Mouse (Mus musculus) thymus, adult 18-20 months (tissue): ENCODE measurements around the gene Gm14085.
A peak's percentile ranks its signal among the peaks of the same experiment; 100 is the strongest.

Experiments
- DNase-seq, 2 experiments: peaks; one replicate each; pipeline ENCODE4 v3.0.0; 2022; ENCODE audit warnings: mixed read lengths in 2 of 2

Gm14085 gene

DNA sequence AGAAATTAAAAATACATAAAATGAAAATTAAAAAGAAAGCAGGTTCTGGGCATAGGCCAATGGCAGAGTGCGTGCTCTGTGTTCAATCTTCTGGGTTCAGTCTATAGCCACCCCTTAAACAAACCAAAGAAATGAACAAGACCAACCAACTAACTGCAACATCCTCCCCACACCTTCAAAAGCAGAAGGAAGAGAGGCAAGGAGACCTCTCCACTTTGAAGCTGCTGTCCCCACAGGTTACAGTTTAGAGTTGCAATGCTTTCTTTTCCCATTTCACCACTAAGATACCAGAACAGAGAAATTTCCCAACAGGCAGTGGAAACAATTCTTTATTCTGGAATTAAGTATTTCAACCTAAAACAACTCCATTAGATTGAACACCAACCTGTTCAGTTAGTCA, 77.5 kb downstream of the Gm14085 start:
- DNase-seq, result no peak

DNA sequence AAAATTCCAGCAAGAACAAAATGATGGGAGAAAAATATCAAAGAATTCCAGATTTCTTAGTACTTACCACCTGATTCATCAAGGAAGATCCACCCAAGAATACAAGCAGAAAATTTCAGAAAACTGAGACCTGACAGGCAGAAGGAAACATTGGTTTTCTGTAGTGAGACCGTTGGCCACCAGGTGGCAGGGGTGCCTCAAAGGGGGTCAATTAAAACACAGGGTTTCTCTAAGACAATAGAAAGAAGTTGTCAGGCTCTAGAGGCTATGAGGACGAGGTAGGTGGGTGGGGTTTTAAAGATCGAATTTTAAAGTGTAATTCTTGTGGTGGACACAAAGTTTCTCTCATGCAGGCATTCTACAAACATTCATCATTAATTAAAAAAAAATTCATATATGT, 84.7 kb downstream of the Gm14085 start:
- peak; percentile 8 to 21 for DNase-seq

DNA sequence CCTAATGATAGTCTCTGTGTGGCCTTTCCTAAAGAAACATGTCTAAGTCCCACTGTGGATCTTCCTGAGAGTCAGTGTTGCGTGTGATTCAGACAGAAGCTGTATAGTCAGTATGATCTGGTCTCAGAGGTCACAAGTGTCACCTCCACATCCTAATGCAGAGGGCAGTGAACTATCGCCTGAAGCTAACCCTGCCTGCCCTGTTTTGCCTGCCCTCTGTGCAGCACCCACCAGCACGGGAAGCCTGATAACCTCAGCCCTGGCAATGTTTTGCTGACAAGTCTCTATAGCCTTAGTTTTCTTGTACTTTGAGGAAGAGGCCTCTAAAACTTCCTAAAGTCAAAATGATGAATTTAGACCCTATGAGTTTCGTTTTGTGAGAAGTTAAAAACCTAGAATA, 85.7 kb downstream of the Gm14085 start:
- no peak for DNase-seq

DNA sequence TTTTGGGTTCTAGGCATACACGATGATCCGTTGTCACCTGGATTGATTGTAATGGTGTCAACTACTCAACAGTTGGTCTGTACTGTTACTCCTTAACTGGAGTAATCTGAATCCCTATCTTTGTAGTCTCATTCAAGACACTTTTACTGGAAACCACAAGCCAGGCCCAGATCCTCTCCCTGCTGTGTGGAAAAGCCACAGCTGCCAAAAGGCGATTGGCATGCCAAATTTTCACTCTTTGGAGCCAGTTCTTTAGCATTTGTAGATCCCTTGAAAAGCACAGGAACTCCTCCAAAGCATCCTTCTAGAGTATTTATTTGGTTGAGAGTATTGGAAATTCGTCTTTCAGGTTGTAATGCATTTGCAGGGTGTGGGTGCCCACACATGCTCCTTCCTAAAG, 86.6 kb downstream of the Gm14085 start:
- no peak for DNase-seq

DNA sequence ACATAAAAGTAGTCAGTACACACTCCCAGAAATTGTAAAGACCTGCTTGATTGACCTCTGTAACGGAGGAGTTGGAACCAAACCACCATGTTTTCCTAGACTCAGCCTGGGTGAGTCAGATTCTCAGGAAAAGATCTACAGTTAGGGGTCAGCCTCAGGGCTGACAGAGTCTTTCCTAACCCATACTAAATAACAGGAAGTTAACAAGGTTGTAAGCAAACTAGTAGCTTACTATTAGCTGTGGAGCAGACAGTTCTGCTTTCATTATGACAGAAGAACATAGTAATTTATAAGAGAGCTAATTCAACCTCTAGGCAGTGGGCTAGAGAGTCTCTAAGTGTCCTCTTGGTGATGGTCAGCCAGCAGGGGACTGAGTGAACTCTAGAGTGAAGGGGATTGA, 87.7 kb downstream of the Gm14085 start:
- DNase-seq, result no peak

DNA sequence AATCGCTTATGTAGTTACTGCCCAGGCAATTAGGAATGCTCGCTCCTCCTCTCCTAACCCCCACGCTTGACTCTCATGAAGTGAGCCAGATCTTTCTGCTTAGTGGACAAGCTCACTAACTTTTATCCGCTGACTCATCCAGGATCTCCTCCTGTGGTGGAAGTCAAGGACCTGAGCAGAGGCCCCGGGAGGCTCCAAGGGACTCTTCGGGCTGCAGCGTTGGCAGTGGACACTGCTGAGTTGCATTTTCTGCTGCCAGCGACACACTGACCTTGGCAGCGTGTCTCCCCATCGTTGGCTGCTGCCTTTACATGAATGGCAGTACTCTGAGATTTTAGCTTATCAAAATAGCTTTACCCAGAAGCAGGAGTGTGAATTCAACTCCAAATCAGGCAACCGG, 90.7 kb downstream of the Gm14085 start:
- DNase-seq, result no peak

DNA sequence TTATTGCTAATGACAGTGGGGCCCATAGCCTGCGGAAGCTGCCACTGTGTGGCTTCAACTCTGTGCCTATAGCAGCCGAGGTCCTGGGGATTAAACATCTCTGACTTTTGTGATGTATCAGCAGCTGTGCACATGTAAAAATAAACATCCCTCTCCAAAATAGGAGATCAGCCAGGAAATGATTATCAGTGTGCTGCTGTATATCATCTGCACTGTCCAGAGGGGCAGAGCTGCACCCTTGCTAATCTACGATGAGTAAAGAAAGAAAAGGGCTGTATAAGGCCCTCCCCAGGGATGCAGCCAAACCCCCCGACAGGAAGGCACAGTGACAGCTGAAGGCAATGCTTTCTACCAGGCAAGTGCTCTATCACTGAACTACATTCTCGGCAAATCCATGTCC, 91.6 kb downstream of the Gm14085 start:
- DNase-seq, result no peak

DNA sequence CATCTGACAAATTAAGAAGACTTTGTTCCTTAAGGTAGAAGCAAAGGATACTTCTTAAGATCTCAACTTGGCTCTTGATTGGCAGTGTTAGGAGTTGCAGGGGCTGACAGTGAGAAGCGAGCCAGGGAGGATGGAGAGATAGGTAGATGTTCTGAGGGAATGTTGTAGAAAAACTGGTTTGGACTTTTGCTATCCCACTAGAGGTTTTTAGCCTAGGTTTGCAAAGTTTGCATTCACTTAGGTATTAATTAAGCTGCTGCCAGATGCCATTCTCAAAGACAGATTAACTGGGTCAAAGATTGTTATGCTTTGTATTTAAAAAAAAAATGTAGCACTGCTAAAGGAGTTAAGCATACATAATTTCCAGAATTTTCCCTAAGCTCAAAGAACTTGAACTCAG, 92.6 kb downstream of the Gm14085 start:
- DNase-seq, result no peak
